Mouse (Mus musculus): ENCODE measurements around the gene Dnajc17. TPM values are rescaled to one million over a fixed set of nuclear protein-coding genes. Genes with fewer than 3 reads are reported as not detected.
A peak's percentile ranks its signal among the peaks of the same experiment; 100 is the strongest.

Gene Dnajc17
- 6.7 and 8.9 TPM in 2 replicates for polyA plus RNA-seq (2012; rRNA removed)

DNA sequence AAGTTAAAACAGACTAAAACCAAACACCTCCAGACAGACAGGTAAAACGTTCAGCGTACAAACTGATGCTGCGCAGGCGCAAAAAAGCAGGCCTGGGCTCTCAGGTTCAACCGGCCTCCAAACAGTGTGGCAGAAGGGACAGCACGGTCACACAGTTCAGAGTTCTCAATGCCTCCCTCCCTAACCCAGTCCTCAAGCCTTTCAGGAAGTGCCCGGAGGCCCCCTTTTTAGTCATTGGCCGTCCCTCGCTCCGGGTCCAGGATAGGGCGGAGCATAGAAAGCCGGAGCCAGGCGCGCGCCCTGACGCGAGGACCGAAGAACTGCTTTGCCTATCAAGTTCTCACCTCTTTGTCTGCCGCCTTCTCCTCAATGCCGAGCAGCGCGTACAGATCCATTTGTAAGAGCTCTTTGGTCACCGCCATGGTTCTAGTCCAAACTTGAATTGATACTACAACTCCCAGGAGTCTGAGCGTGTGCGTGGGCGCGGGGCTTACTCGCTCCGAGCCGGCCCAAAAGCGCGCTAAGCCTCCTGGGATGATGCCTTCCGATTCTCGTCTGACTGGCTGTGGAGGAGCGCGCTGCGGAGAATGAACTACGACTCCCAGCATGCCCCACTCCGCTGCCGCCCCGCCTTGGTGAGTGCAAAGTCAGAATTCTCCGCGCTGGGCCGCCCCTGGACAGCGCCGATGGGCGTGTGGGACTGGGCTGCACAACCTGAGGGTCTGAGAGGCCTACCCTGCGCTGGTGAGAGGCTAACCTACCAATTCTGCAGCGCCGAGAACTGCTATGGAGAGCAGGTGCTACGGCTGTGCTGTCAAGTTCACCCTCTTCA lies at the start of gene Dnajc17, which contains the start of gene Zfyve19:
Dnajc17 (minus strand) TSS at position 452 of the 832 bp plus-strand sequence.
Zfyve19 (plus strand) TSS at position 274 of the 832 bp plus-strand sequence.
- DNase-seq (ENCODE audit: low read depth), result peak; percentile 75

DNA sequence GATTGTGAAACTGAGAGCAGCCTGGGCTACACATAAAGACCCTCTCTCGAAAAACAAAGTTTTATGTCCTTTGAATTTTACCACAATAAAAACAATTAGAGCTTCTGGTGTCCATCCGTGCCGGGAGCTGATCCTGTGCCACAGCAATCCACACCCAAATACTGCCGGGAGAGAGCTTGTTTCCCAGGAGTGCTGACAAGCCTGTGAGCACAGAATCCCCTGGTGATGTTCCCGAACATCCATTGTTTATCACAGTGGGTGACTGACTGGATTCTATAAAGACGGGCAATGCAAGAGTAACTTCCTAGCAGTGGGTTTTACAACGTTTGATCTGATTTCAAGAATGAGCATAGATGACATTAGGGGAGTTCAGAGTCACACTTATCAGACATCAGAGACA lies 46.4 kb upstream of the Dnajc17 start:
- no peak for DNase-seq (ENCODE audit: low read depth)

DNA sequence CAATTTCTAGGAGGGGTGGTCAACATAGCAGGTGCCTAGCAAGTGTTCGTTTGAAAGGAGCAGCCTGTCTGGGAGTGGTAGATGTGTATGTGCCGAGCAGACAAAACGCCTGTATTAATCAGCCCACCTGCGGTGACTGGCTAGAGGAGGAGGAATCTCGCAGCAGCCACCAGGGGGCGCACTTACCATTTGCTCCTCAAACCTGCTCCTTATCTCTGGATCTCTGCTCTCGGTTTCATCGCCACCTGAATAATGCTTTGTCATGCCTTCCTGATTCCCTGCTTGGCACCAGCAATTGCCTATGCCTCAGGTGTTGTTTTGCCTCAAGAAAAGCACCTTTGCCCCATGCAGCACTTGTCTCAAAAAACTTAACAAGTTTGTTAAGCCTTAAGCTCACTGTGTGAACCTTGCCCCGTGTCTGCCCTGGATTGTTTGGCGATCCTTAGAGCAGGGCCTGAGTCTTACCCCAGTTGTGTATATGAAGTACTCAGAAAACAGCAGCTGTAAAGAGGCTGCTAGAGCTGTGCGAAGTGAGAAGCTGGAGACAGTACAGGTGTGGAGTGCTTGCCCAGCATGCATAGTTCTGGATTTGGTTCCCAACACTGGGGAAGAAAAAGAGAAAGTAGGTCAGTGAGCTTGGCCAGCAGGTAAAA lies 42.4 kb upstream of the Dnajc17 start:
- no peak for DNase-seq (ENCODE audit: low read depth)

DNA sequence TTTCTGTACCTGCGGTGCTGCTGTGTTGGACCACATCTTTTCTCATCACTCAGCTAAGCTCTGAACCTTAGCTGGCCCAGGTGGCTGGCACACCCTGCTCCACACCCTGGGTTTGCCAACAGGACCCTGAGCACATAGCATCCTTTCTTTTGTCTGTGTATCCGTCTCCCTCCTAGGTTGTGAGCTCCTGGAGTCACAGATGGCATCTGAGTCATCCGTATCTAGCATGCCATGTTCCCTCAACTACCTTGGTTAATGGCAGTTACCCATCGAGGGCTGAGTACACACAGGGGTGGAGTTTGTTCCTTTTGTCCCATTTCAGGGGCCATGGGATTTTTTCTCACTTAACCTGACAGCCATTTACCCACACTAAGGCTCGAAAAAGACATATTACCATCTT lies 41.8 kb upstream of the Dnajc17 start:
- no peak for DNase-seq (ENCODE audit: low read depth)

DNA sequence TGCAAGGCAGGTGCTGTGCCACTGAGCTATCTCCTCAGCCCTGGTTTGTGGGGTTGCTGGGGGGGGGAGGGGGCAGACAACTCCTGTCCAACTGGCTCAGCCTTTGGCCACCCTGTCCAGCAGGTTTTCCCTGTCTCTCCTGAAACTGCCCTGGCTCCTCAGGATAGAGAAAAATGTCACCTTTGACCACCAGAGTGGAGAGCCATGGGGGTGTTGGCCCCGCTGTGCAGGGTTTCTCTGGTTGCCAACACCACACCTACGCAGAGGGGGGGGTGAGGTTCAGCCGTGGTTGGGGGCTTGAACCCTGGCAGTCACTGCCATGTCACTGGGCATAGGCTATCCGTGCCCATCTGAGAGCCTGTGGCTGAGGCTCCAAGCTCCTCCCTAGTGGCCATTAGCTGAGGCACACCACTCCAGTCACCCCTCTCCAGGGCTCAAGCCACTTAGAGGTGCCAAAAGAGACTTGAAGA lies 41.0 kb upstream of the Dnajc17 start:
- DNase-seq (ENCODE audit: low read depth), result no peak

DNA sequence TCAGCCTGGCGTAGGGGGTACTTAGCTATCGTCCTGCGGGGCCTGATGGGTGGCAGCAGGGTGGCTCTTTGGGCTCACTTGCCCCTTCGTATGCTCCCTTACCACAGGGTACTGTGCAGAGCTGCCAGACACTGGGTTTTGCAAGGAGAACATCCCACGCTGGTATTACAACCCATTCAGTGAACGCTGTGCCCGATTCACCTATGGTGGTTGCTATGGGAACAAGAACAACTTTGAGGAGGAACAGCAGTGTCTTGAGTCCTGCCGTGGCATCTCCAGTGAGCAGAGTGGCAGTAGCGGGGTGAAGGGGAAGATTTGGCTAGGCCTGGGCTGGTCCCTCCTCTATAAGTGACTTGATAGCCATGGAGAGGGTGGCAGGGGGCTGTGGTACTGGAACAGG lies 39.3 kb upstream of the Dnajc17 start:
- no peak for DNase-seq (ENCODE audit: low read depth)

DNA sequence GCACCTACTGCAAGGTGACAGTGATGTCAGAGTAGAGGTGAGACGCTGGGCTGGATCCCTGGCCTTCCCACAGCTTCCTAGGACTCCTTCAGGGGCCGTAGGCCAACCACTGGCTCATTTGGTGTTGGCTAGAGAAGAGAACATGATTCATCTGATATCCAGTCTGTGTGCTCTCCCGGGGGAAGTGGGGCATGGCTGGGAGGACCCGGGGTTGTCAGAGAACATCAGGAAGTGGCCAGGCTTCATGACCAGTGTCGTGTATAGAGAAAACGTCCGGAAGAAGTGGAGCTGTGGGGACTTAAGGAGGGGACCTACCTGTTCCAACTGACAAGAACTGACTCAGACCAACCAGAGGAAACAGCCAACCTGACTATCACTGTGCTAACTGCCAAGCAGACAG lies 36.7 kb upstream of the Dnajc17 start:
- DNase-seq (ENCODE audit: low read depth), result no peak

DNA sequence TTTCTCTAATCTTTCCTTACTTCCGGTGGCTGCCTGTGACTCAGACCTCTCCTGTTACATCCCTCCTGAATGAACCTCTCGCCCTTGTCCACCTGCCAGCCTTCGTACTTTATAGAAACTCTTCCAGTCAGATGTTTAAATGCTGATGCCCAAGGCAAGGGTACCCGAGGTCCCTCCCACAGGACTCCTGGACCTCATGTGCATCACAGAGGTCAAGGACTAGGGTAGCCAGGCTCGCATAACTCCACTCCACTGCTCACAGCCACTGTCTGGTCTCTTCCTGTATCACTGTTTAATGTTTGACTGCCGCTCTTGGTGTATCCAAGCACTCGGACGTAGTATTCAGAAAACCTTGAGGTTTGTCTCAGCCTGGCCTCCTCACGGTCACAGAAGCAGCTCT lies 34.0 kb upstream of the Dnajc17 start:
- DNase-seq (ENCODE audit: low read depth), result no peak

DNA sequence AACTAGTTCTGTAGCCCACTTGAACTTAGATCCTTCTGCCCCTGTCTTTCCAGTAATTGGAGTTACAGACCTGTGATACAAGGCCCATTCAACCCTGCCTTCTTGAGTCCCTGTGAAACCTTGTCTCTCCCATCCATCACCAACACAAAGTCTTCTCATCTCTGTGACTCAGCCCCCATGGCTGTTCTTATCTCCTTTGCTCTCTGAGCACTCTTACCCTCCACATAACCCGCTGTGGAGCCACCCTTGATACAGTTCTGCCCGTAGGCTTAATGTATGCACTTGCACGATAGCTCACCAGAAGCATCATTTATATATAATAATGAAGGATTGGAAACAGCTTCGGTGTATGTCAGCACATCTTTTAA lies 32.2 kb upstream of the Dnajc17 start:
- DNase-seq (ENCODE audit: low read depth), result no peak

DNA sequence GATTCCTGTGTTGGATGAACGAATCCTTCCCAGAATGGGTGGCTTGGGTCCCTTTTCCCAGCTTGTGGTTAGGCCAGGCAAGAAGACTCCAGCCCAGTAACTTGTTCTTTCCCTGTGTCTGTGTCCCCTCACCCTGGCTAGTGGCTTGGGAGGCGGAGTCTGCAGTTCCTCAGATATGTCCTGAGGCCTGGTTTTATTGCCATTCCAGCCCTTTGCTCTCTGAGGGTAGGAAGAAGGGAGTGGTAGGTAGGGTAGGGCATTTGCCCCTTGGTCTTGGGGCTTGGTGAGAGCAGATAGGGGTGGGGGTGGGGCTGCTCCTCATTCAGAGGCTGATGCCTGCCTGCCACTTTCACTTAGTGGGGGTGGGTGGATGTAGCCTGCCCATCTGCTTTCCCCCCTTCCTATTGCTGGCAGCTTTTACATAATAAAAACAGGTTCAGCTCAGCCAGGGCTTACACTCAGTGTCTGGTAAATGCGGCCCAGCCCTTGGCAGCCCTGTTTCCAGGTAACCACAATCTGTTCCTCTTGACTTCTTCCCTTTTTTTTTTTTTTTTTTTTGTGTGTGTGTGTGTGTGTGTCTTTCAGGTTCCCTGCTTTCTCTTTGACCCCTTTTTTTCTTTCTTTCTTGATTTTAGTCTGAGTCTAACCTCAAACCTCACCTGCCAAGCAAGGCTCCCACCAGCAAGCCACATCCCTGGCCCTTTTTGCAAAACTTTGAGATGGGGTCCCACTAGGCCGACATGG lies 31.7 kb upstream of the Dnajc17 start:
- DNase-seq (ENCODE audit: low read depth), result no peak

DNA sequence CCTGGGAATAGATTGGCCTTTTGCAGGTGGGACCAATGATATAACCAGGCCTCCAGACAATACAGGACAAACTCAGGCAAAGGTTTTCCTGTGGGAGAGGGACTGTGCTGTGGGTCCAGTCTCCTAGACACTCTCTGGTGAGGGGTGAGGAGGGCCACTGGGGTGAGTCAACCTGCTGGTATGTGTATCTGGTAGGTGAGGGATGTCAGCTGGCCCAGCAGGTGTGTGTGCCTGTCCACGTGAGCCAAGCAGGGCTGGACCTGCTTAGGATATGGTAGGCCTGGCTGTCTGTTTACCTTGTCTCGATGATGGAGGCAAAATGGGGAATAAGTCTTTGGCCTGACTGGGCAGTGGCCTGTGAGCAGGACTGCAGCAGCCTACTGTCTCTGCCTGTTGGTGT lies 30.1 kb upstream of the Dnajc17 start:
- no peak for DNase-seq (ENCODE audit: low read depth)

DNA sequence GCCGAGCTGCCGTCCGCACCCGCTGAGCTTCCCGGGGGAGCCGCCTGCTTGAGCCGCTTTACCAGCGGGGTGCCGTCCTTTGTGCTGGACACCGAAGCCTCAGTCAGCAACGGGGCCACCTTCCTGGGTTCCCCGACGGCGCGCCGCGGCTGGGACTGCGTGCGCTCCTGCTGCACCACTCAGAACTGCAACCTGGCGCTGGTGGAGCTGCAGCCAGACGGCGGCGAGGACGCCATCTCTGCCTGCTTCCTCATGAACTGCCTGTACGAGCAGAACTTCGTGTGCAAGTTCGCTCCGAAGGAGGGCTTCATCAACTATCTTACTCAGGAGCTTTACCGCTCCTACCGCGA lies 29.3 kb upstream of the Dnajc17 start:
- DNase-seq (ENCODE audit: low read depth), result no peak

DNA sequence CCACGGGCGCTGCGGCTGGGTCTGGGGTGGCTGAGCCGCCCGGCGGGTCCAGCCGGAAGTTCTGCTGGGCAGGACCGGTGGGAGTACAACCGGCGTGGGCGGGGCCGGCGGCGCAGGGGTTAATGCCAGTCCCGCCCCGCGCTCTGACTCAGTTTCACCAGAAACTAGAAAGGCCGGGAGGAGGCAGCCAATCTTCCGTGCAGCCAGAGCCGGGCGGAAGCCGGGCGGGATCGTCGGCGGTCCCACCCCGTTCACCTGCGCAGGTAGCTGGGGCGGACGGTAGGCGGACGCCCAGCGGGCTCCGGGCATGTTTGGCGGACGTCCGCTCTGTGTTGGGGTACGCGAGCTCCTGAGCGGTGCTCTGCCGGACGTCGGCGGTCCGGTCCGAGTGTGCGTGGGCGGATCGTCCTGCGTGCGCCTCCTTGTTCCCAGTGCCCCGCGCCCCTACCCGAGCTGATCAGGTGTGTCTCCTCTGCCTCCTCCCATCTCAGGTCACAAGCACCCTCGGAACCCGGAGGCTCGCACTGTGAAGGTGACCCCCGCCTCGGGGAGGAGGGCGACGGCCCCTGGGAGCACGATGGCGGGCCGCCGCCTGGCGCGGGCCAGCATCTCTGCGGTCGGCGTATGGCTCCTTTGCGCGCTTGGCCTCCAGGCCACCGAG lies 28.7 kb upstream of the Dnajc17 start, which contains the start of gene Spint1:
Spint1 (plus strand) TSS at position 153 of the 661 bp plus-strand sequence.
- DNase-seq (ENCODE audit: low read depth), result no peak

DNA sequence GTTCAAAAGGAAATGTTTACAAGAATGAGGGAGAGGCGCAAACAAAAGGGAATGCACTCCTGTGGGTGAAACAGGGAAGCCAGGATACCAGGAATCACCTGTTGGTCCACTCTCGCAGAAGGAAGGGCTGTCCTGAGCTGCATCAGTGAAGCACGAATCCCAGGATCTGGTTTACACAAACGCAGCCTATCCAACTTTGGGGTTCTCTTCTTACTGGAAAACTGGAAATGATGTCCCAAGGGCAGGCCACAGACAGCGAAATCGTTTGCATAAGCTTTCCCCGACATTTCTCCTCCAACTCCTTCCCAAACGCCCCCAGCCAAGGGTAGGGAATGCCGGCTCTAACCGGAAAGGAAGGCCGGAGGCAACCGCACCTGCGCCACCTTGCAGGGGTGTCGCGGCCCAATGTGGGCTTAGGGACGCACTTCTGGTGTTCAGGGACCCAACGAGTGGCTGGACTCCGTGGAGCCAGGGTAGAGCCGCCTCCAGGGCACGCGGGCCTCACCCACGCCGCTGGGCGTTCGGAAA lies 28.2 kb upstream of the Dnajc17 start:
- DNase-seq (ENCODE audit: low read depth), result no peak

DNA sequence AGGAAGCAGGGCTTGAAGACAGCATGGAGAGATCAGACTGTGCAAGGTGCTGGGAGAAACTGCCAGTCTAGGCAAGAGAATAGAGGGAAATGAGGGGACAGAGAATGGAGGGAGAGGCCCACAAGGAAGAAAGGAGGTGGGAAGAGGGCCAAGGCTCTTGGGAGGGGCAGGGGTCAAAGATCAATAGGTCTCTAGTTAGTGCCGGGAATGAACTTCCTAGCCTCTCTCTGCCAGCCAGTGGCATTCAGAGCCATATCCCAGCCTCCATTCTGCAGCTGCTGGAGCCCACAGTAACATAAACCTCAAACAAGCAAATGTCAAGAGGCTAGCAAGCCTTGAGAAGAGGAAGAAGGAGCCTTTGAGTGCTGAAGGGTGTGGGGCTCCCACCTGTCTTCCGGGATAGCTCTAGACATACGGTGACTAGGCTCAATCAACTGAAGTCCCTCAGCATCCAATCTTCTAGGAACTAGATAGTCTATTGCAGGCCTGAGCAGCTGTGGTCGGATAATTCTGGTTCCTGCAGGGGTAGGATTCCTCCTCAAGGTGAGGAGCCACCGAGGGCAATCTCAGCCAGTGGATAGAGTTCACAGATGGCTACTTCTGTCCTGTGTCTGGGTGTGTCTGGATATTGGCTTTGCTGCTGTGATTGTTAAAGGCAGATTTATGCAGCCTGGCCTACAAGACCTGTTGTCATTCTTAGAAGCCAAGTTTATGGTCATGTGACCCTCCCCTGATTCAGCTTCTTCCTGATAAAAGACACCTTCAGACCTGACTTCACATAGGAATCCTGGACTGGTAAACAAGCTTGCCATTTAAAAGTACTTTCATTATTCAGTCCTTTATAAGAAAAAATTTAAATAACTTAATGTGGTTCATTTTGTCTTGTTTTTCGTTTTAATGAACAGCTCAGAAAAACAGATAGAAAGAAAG lies 21.4 kb upstream of the Dnajc17 start, which contains the start of gene Ppp1r14d:
Ppp1r14d (minus strand) TSS at position 132 of the 930 bp plus-strand sequence.
- no peak for DNase-seq (ENCODE audit: low read depth)

DNA sequence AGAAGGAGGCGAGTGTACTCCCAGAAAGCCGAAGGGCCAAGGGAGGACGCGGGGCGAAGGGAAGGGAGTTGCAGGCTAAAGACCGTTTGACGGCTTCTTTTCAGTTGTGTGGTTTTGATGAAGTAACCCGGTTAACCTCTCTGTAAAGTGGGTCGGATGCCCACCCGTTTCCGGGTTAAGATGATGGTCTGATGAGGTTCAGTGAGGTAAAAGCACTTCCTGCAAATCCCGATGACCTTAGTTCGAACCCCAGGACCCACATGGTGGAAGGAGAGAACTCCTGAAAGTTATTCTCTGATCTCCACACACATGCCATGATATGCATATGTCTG lies 547 bp upstream of the Dnajc17 start:
- DNase-seq (ENCODE audit: low read depth), result no peak

DNA sequence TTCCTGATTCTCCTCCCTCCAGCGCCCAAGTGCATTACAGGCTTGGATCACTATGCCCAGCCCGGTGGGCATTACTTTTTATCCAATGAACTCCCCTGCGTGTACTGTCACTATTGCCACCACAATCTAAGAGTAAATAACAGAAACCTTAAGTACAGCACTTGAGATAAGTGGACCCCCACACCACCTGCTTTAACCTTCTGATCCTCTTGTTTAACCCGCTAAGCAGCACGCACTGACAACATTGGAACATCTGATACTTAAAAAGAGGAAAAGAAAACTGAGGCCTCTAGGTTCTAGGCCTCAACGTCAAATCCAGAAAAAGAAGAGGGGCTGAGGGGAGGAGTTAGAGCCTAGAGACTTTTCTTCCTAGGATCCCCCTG lies 643 bp downstream of the Dnajc17 start:
- no peak for DNase-seq (ENCODE audit: low read depth)

DNA sequence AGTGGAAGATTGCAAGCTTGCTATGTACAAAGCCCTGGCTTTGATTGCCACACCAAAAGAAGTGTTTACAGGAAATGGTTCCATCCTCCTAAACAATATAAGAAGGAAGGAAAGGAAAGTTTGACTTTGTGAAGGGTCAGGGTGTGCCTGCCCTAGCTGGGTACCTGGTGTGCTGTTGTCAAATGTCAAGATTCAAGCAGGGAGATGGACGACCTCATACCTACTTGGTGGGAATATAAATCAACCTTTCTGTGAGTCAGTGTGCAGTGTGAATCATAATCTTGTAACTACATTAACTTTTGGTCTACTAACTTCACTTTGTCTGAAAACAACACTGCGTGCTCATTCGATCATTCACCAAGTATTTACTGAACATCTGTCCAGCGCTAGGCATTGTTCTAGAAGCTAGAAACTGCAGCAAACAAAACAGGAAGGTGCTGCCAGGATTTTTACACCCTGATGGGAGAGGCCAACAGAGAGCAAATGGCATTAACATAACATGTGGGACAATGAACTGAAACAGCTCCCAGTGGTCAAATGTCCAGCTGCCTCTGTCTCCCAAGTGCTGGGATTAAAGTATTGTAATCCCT lies 4.6 kb downstream of the Dnajc17 start:
- DNase-seq (ENCODE audit: low read depth), result no peak

DNA sequence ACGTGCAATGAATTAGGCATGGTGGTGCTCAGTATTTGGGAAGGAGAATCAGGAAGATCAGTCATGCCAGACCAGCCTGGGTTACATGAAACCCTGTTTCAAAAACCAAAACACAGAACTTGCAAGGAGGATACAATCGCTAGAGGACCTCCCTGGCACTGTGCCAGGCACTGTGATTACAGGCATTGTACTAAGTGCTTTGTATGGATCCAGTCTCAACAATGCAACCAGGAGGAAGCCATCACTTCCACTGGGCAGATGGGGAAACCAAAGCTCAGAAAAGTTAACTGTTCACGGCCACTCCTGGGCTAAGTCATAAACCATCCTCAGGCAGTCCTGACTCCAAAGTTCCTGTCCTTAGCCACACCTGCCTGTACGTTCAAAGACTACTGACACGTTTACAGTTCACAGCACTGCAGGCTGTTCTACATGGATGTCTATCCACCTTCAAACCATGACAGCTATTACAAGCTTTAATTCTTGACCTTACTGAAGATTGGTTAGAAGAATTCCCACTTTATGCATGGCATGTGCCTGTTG lies 5.6 kb downstream of the Dnajc17 start:
- DNase-seq (ENCODE audit: low read depth), result no peak

DNA sequence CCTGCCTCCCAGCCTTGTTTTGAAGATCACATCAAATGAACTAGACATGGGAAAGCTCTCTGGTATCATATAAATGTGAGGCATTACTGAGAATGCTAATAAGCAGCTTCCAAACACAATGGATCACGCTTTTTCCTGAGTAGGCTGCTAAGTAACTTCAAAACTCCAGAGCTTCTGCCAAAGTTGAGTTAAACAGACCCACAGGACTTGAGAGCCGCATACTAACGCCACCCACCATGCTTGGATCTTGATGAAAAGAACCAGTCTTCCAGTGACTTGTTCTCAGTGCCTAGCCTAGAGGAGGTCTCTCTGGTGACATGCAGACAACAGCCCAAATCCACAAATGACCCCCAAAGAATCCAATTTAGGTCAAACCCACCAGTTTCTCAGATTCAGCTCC lies 9.7 kb downstream of the Dnajc17 start:
- DNase-seq (ENCODE audit: low read depth), result no peak

Data from gonadal fat pad, adult 2 months (tissue).